Mouse (Mus musculus) left cerebral cortex, postnatal 25 days (tissue): Measurements from ENCODE around the gene Mapk14. TPM values are rescaled to one million over a fixed set of nuclear protein-coding genes. Genes with fewer than 3 reads are reported as not detected.

Experiments used
- DNase-seq, 2 experiments: peaks; one replicate each; pipeline ENCODE4 v3.0.0; 2022; ENCODE audit warnings: low spot score in 2 of 2, mixed read lengths in 1 of 2
- intact Hi-C: fragments of 180-260 bp; cut with DNase I; formaldehyde crosslinking; loops from one replicate; pipeline ENCODE4 v1.15.1; 2025
- total RNA-seq, 2 experiments: library from RNA; stranded (reverse); gene quantifications; 2 replicates each; pipeline ENCODE4 v1.2.3; 2021

The Mapk14 gene
- total RNA-seq = 10 to 100 TPM; 91.8 to 92.8 TPM

GRCm38 (mm10) chr17:28690776-28691686 lies at the start of gene Mapk14:
Mapk14 (plus strand) TSS chr17:28691329.
- intact Hi-C loops = loop anchor here (1.0 to 5.0 kb wide), 7 partner anchors 44 to 236 kb away; partner anchors contain the start of genes Brpf3 and Srpk1
- peak; percentile 100 for DNase-seq

GRCm38 (mm10) chr17:28643697-28644096 lies 47.4 kb upstream of the Mapk14 start:
- DNase-seq = no peak
- intact Hi-C loops = no loop called here

- no peak for DNase-seq
- intact Hi-C loops = no loop called here
Observed at GRCm38 (mm10) chr17:28644112-28644511, 47.0 kb upstream of the Mapk14 start.

GRCm38 (mm10) chr17:28646221-28646620 lies 44.9 kb upstream of the Mapk14 start:
- DNase-seq = no peak
- intact Hi-C loops = no loop called here

- peak; percentile 56 to 86 for DNase-seq
- intact Hi-C loops = loop anchor here (2.0 kb wide), 1 partner anchor 56 kb away; no protein-coding TSS in a partner anchor
Observed at GRCm38 (mm10) chr17:28648607-28649370, 42.3 kb upstream of the Mapk14 start.

- no peak for DNase-seq
- intact Hi-C loops = no loop called here
Observed at GRCm38 (mm10) chr17:28650268-28650667, 40.9 kb upstream of the Mapk14 start.

GRCm38 (mm10) chr17:28657936-28658335 lies 33.2 kb upstream of the Mapk14 start:
- peak; percentile 13 to 22 for DNase-seq
- intact Hi-C loops = no loop called here

- no peak for DNase-seq
- intact Hi-C loops = no loop called here
Observed at GRCm38 (mm10) chr17:28659564-28659963, 31.6 kb upstream of the Mapk14 start.

- intact Hi-C loops = no loop called here
- DNase-seq = no peak
Observed at GRCm38 (mm10) chr17:28682311-28683084, 8.6 kb upstream of the Mapk14 start.

GRCm38 (mm10) chr17:28683601-28684000 lies 7.5 kb upstream of the Mapk14 start:
- DNase-seq = no peak
- intact Hi-C loops = no loop called here

- DNase-seq = no peak
- intact Hi-C loops = no loop called here
Observed at GRCm38 (mm10) chr17:28684631-28685030, 6.5 kb upstream of the Mapk14 start.

GRCm38 (mm10) chr17:28687354-28687753 lies 3.8 kb upstream of the Mapk14 start:
- intact Hi-C loops = no loop called here
- no peak for DNase-seq

- peak; percentile 48 to 60 for DNase-seq
- intact Hi-C loops = loop anchor here (2.0 to 5.0 kb wide), 6 partner anchors 59 to 237 kb away; partner anchors contain the start of genes Brpf3 and Srpk1
Observed at GRCm38 (mm10) chr17:28689586-28690283, 1.4 kb upstream of the Mapk14 start, which contains the start of gene Slc26a8. Slc26a8 (minus strand) TSS chr17:28690233.

GRCm38 (mm10) chr17:28691687-28692340 lies 685 bp downstream of the Mapk14 start:
- no peak for DNase-seq
- intact Hi-C loops = loop anchor here (1.0 to 5.0 kb wide), 7 partner anchors 43 to 235 kb away; partner anchors contain the start of genes Brpf3 and Srpk1

- intact Hi-C loops = loop anchor here (5.0 kb wide), 3 partner anchors 70 to 215 kb away; partner anchors contain the start of gene Srpk1
- DNase-seq = peak; percentile 58 to 82
Observed at GRCm38 (mm10) chr17:28692341-28692710, 1.2 kb downstream of the Mapk14 start.

- intact Hi-C loops = loop anchor here (5.0 kb wide), 3 partner anchors 71 to 214 kb away; partner anchors contain the start of gene Srpk1
- no peak for DNase-seq
Observed at GRCm38 (mm10) chr17:28693086-28693485, 2.0 kb downstream of the Mapk14 start.

GRCm38 (mm10) chr17:28694078-28694477 lies 2.9 kb downstream of the Mapk14 start:
- intact Hi-C loops = loop anchor here (5.0 kb wide), 3 partner anchors 72 to 213 kb away; partner anchors contain the start of gene Srpk1
- no peak for DNase-seq

GRCm38 (mm10) chr17:28694832-28695231 lies 3.7 kb downstream of the Mapk14 start:
- intact Hi-C loops = loop anchor here (5.0 kb wide), 3 partner anchors 73 to 212 kb away; partner anchors contain the start of gene Srpk1
- DNase-seq = no peak
